Mouse (Mus musculus) myocyte (in vitro differentiated cells): ENCODE results near the gene Aen.

Experiments
- CEBPB ChIP-seq: IDR thresholded peaks from 2 replicates; pipeline ENCODE4 v1.6.1; 2011; ENCODE audit warnings: mild to moderate bottlenecking, moderate library complexity; ENCODE audit not compliant: poor library complexity, insufficient read depth, severe bottlenecking
- E2F4 ChIP-seq: IDR thresholded peaks from one replicate; pipeline ENCODE4 v1.6.1; 2011; ENCODE audit warnings: mild to moderate bottlenecking, control low read depth, moderate library complexity; ENCODE audit not compliant: insufficient read depth
- MYOD1 ChIP-seq, 3 experiments: IDR thresholded peaks; one replicate each; pipeline ENCODE4 v1.6.1; 2011; ENCODE audit warnings: control low read depth in 2 of 3, low read depth in 2 of 3, mild to moderate bottlenecking in 2 of 3, moderate library complexity in 1 of 3; ENCODE audit not compliant: insufficient read length in 2 of 3, control insufficient read depth in 1 of 3
- POLR2A ChIP-seq: IDR thresholded peaks from one replicate; pipeline ENCODE4 v1.6.1; 2011; ENCODE audit warnings: low read depth, mild to moderate bottlenecking, control low read depth, moderate library complexity; ENCODE audit not compliant: insufficient read length
- POLR2AphosphoS2 ChIP-seq: IDR thresholded peaks from one replicate; pipeline ENCODE4 v1.6.1; 2011; ENCODE audit warnings: low read depth, control low read depth; ENCODE audit not compliant: insufficient read length
- REST ChIP-seq: IDR thresholded peaks from one replicate; pipeline ENCODE4 v1.6.1; 2011; ENCODE audit warnings: mild to moderate bottlenecking, control low read depth, moderate library complexity; ENCODE audit not compliant: insufficient read depth, insufficient read length
- USF1 ChIP-seq: IDR thresholded peaks from one replicate; pipeline ENCODE4 v1.6.1; 2011; ENCODE audit warnings: low read depth, mild to moderate bottlenecking, control low read depth, moderate library complexity

DNA sequence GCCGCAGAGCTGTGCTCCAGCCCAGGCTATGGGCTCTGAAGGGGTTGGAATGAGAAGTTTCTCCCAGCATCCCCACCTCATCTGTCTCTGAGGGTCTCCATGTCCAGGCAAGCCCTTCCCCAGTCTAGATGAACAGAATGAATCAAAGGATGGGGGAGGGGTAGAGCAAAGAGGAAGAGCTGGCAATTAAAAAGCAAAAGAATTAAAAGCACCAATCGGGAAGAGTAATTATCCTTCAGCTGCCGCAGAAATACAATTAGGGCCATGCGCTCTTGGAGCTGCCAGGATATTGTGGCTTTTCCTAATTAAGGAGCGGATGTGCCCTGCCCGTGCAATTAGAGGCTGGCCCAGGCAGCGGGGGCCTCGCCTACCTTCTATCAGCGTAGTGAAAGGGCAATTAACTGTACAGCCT lies 8.2 kb upstream of the Aen start:
- TF ChIP-seq E2F4 (no peak), POLR2A (no peak), USF1 (no peak), POLR2AphosphoS2 (no peak), MYOD1 (IDR thresholded peaks at IDR 0.05; ENCODE audit: control insufficient read depth in 1 of 3, insufficient read length in 2 of 3, low read depth in 2 of 3) (no peak), CEBPB (no peak), REST (no peak)
